Mouse (Mus musculus) adrenal gland (tissue): ENCODE measurements around the gene Actl6b.

ENCODE experiments used
- intact Hi-C: fragments of 180-260 bp; cut with DNase I; formaldehyde crosslinking; loops from one replicate; pipeline ENCODE4 v1.15.1; 2025

Actl6b gene

DNA sequence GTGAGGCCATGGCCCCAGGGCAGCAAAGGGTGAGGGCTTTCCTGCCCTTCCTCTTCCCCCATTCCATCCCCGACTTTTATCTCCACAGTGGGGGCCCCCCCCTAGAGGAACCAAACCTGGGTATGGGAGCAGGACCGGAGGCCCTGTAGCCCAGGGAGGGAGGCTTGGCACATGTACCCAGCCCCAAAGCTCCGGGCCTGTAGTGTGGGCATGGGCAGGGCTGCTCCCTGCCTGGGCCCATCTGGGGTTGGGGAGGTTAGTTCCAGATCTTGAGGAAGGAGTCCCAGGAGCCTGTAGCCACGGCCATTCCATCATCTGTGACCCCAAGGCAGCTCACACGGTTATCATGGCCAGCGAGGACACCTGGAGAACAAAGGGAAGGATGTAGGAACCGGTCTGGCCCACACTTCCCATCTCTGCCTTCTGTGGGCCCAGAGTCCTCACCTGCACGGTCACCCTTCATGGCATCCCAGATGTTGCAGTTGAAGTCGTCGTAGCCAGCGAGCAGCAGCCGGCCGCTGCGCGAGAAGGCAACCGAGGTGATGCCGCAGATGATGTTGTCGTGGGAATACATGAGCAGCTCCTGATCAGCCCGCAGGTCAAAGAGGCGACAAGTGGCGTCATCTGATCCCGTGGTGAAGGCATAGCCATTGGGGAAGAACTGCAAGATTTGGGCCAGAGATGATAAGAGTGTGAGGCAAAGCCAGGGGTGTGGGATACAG lies 24.9 kb upstream of the Actl6b start:
- intact Hi-C loops, result no loop called here

DNA sequence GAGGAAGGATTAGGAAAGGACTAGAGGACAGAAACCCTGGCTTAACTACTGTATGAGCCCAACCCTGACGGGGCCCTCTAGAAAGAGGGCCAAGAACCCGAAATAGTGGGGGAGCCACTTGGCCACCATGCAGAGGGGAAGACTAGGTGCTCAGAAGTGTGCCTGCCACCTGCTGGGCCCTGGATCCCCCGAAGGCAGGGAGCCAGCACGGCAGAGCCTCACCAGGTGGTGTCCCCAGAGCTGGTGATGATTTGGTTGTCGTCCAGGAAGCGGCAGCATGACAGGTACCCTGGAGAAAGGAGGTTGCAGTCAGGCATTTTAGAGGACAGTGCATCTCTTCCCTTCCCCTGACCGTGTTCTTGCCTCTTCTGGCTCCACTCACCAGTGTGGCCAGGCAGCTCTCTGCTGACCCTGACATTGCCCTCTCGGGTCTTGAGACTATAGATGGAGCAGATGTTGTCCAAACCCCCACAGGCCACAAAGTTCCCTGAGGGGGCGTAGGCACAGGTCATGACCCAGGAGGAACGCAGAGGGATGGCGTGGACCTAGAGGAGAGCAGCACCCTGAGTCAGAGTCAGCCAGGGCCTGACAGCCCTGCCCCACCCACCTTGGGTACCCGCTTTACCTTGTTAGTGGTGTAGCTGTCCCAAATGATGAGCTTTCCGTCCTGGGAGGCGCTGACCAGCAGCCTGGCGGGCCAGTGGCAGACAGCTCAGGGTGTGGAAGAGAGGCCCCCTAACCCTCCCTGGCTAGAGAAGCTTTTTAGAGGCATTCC lies 23.9 kb upstream of the Actl6b start:
- intact Hi-C loops, result no loop called here

DNA sequence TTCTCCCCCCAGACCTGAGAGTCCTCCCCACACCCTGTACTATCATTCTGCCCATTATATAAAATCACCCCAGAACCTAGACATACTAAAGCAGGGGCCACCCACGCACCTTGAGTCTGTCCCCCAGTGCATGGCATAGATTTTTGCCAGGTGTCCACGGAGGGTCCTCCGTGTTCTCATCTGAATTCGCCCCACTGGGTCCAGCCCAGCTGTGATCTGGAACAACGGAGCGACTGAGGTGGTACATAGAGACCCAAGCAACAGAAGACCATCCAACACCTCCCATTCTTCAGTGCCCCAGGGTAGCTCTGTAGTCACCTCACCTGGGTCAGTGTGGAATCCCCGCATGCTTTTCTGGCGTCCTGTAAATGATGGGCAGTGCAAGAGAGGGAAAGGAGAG lies 23.2 kb upstream of the Actl6b start:
- intact Hi-C loops, result no loop called here

DNA sequence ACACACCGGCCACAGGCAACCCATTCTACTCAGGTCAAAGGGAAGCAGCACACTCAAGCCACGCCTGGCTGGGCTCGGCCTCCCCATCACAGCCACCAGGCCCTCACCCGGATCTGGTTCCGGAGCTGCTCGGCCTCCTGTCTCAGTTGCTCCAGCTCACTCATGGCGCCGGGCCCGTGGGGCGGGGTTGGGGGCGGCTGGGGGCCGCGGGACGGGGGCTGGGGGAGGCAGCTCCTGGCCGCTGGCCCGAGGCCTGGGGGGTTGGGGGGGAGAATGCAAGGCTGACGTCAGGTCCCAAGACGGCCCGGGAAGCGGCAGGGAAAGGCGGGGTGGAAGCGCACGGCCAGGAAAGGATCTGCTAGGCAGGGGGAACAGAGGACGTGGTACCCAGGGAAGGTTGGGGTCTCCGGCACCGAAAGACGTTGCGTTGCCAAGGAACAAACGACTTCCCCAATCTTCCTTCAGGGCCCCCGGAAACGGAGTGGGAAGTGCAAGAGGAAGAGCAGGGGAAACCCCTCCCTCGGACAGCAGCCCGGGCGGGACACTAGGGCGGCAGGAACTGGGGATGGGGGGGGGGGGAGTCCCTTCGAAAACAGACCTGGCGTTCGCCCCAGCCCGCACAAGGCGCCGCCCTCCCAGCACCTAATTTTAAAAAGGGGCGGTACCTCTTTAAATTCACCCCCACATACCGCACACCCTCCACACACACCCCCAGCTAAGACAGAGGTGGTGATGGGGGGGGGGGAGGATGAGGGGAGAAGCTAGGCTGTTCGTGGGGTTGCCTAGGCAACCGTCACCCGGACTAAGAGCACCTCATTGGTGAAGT lies 22.5 kb upstream of the Actl6b start:
- intact Hi-C loops, result no loop called here

- intact Hi-C loops, result no loop called here
Observed at GRCm38 (mm10) chr5:137531414-137532130, 21.7 kb upstream of the Actl6b start.

GRCm38 (mm10) chr5:137532131-137532807 lies 21.0 kb upstream of the Actl6b start:
- intact Hi-C loops, result no loop called here

DNA sequence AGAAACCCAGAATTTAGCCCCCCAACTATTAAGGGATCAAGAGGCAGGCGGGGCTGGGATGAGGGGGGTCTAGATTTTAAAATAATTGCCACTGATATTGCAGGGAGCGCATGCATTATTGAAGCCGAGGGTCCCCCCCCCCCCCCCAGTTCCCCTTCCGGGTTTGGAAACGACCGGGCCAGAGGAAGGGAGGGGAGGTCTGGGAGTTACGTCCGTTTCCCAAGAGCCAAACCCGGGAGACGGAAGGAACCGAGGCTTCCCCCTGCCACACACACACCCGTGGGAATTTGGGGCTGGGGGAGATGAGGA lies 20.6 kb upstream of the Actl6b start:
- intact Hi-C loops, result no loop called here

DNA sequence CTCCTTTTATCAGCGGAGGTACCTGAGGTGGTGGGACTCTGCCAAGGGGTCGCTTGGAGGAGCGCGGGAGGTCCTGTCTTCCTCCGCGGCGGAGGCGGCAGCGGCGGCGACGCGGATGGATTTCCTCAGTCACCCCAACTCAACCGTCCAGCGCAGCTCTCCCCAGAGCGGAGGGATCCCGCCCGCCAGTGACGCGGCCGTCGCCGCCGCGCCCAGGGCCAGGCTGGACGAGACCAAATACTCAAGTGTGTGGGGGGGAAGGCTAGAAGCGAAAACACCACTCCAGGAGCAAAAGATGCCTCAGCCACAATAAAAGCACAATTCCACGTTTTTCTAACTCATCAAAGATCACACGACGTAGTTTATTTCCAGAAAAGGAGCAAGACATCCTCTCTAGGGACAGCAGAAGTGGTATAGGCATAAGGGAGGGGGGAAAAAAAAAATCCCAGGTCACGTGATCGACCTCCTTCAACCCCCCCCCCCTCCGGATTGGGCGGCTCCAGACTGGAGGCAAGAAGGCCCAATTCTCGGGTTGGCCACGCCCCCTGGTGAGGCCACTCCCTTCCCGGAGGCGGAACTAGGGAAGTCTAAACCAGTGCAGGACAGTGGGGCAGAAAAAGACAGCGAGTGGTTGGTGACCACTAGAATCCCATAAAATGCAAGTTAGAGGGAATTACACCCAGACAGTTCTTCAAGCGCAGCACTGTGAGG lies 20.0 kb upstream of the Actl6b start, which contains the start of the genes Epo and Gnb2:
TSS of gene Epo (minus strand) at position 126 of the 711 bp plus-strand sequence.
TSS of gene Gnb2 (minus strand) at position 394 of the 711 bp plus-strand sequence.
- intact Hi-C loops, result no loop called here

GRCm38 (mm10) chr5:137534762-137535161 lies 18.6 kb upstream of the Actl6b start:
- intact Hi-C loops, result no loop called here

DNA sequence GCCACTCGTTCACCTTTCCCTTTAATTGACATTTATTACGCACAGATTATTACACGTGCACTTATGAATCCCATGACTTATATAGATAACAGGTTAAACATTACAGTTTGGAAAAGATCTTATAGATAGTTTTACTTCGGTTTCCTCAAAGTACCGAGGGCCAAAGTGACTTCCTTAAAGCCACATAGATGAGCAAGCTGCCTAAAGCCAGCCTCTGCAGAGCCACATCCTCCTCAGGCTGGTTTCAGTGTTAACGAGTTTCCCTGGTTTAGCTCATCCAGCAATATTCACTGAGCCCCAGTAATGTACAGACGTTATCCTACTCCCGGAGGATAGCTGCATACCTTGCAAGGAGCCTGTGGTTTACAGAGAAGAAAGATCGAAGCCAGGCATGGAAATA lies 18.0 kb upstream of the Actl6b start:
- intact Hi-C loops, result no loop called here

DNA sequence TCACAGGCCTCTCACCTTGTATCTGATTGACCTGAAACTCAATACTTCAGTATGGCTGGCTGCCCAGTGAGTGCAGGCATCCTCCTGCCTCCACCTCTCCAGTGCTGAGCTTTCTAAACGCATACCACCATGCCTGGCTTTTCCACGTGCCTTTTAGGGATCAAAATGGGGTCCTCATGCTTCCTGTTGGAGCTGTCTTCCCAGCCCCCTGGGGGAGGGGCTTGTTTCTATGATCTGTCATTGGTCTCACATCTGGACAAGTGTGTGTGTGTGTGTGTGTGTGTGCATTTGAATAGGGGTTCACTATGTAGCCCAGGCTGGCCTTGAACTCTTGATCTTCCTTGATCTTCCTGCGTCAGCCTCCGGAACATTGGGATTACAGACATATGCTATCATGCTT lies 15.9 kb upstream of the Actl6b start:
- intact Hi-C loops, result no loop called here

- intact Hi-C loops, result no loop called here
Observed at GRCm38 (mm10) chr5:137539291-137539801, 14.0 kb upstream of the Actl6b start.

- intact Hi-C loops, result no loop called here
Observed at GRCm38 (mm10) chr5:137540991-137541390, 12.3 kb upstream of the Actl6b start.

DNA sequence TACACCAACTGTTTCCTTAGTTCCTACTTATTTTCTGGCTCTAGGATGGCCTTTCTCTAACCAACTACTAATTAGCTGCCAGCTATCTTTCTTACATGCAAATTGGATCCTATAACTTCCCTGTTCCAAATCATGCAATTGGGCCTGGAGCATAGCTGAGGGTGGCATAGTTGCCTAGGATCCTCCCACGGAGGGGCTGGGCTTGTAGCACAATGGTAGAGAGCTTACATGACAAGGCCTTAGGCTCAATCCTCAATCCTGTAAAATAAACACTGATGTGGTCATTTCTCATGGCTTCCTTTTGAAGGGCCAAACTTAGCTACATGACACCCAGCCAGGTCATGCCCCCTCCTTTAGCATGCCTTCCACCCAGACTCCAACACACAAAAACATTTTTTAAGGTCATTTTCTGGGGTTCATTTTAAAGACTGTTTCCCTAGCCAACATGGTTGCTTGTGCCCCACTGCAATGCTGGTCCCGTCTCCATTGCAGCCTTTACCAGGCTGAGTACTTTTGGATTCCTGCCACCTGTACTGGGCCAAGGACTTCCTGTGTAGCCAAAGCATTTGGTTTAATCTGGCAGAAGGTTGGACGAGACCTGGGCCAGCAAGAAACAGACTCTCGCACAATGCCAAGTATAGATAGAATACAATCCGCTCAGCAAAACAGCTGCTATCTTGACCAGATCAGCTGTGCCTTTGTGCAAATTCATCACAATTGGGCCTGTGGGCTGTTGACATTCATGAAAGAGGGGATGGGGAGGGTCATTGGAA lies 11.4 kb upstream of the Actl6b start:
- intact Hi-C loops, result no loop called here

DNA sequence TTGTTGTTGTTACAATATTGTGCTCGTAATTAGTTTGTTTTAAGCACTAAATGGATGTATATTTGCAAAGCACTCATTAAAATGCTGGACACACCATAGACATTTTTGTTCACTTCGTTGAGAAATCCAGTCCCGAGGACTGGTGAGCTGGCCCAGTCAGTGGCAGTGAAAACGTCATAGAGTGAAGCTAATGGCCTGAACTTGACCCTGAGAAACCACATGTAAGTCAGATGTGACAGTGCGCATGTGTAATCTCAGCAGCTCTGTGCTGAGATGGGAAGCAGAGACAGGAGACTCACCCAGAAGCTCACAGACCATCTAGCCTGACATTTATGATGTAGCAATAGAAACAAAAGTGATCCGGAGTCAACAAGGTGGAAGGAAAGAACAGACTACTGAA lies 8.4 kb upstream of the Actl6b start:
- intact Hi-C loops, result no loop called here

DNA sequence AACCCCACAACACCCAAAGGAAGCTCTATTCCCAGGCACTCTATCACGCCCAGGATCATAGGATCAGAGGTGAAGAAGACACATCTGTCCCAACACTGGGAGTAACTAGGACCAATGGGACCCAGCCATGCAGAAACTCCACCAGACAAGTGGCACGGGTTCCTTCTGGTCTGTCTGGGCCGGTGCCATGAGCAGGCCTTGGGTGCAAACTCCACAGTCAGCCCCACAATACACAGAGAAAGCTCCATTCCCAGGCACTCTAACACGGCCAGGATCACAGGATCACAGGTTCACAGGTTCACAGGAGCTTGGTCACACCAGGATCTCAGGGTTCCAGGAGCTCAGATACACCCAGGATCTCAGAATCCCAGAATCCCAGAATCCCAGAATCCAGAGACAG lies 7.7 kb upstream of the Actl6b start:
- intact Hi-C loops, result no loop called here

- intact Hi-C loops, result loop anchor here (5.0 kb wide), 1 partner anchor 37 kb away; no protein-coding TSS in a partner anchor
Observed at GRCm38 (mm10) chr5:137549840-137550239, 3.5 kb upstream of the Actl6b start.

GRCm38 (mm10) chr5:137551119-137551518 lies 2.2 kb upstream of the Actl6b start:
- intact Hi-C loops, result loop anchor here (5.0 kb wide), 1 partner anchor 36 kb away; no protein-coding TSS in a partner anchor

- intact Hi-C loops, result loop anchor here (5.0 kb wide), 1 partner anchor 34 kb away; no protein-coding TSS in a partner anchor
Observed at GRCm38 (mm10) chr5:137553000-137553399, 317 bp upstream of the Actl6b start.
